Mouse (Mus musculus) gastrocnemius, adult 2 months (tissue): ENCODE results near the gene Cep131. TPM values are rescaled to one million over a fixed set of nuclear protein-coding genes. Genes with fewer than 3 reads are reported as not detected.

Source experiments
- DNase-seq: peaks from one replicate; pipeline ENCODE4 v3.0.0; 2022
- H3K27ac ChIP-seq: fragments of 200-600 bp; 2 replicates; pipeline ENCODE4 v1.8.1; 2022; ENCODE audit warnings: mild to moderate bottlenecking
- H3K4me3 ChIP-seq: fragments of 200-600 bp; 2 replicates; pipeline ENCODE4 v1.8.1; 2022; ENCODE audit warnings: mild to moderate bottlenecking, moderate library complexity
- CTCF ChIP-seq: fragments of 200-600 bp; IDR thresholded peaks from 2 replicates; pipeline ENCODE4 v1.8.1; 2022; ENCODE audit warnings: antibody characterized with exemption, mild to moderate bottlenecking, moderate library complexity
- intact Hi-C: fragments of 180-260 bp; cut with DNase I; formaldehyde crosslinking; loops from one replicate; pipeline ENCODE4 v1.15.1; 2025
- long read RNA-seq, 2 experiments: library from polyadenylated mRNA; stranded (forward); transcript quantifications; one replicate each; pipeline ENCODE4 v2.0.0; 2021
- total RNA-seq, 2 experiments: library from RNA; stranded (reverse); gene quantifications; 2 replicates each; pipeline ENCODE4 v1.2.3; 2021

The Cep131 gene
- 1 to 10 TPM; 5.3 to 9.5 TPM for total RNA-seq
- long read RNA-seq, experiment 1, transcript Cep131-201 (26 exons, 3,578 nt) = major isoform, 6 of 14 reads
- long read RNA-seq, experiment 1, partial matches to known transcripts = 4 of 14 reads
- long read RNA-seq, experiment 1, other reads (novel, unspliced or antisense) = 4 of 14 reads
- long read RNA-seq, experiment 2, transcript Cep131-201 (26 exons, 3,578 nt) = major isoform, 13 of 18 reads
- long read RNA-seq, experiment 2, partial matches to known transcripts = 4 of 18 reads
- long read RNA-seq, experiment 2, other reads (novel, unspliced or antisense) = 1 of 18 reads

GRCm38 (mm10) chr11:120086702-120087152, at the start of gene Cep131:
TSS of gene Cep131 (minus strand) at chr11:120086827.
- Histone ChIP-seq H3K4me3 (peak within 1 kb of the TSS; percentile 80), H3K27ac (peak within 1 kb of the TSS; percentile 95)
- no peak for TF ChIP-seq CTCF
- DNase-seq = peak; percentile 99
- intact Hi-C loops = no loop called here

- intact Hi-C loops = no loop called here
- peak; percentile 42 for DNase-seq
- no peak for TF ChIP-seq CTCF
- Histone ChIP-seq H3K27ac (peak overlapping the region; percentile 31; the same call in 1 of the 2 replicates), H3K4me3 (no peak overlapping the region)
Measured at GRCm38 (mm10) chr11:120136195-120136594, 49.6 kb upstream of the Cep131 start.

DNA sequence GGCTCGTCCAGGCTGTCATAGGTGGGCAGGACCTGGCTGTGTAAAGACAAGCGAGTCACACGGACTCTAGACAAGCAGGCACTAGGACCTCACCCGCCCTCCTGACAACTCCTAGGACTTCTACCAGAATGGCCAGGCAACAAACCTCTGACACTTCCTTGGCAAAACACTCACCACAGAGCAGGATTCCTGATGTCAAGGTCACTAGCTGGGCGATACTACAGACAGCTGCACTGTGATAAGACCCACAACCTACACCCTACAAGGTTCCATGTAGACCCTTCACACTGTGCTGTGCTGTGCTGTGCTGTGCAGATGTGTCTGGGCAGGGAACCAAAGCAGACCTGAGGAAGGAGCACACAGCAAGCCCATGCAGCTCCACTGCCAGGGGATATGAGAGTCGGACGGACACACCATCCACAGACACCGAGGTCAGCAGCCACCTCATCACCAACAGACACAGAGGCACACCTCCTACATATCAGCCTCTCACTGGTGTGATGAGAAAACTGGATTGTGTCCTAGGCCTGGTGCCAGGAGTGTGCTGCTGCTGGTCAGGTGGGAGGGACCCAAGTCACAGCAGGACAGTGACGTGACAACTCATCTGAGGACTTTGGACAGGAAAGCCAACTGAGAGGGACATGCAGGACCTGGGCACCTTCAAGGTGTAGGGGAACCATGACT, 48.4 kb upstream of the Cep131 start:
- no peak overlapping the region for H3K4me3 ChIP-seq
- intact Hi-C loops = no loop called here
- no peak for DNase-seq
- H3K27ac ChIP-seq = peak overlapping the region; percentile 31; the same call in 1 of the 2 replicates
- TF ChIP-seq CTCF = no peak

GRCm38 (mm10) chr11:120134148-120134547, 47.5 kb upstream of the Cep131 start:
- intact Hi-C loops = no loop called here
- Histone ChIP-seq H3K4me3 (no peak overlapping the region), H3K27ac (no peak overlapping the region)
- TF ChIP-seq CTCF = no peak
- DNase-seq = no peak

GRCm38 (mm10) chr11:120129281-120129680, 42.7 kb upstream of the Cep131 start:
- TF ChIP-seq CTCF = no peak
- H3K4me3 ChIP-seq = no peak overlapping the region
- H3K27ac ChIP-seq = no peak overlapping the region
- intact Hi-C loops = no loop called here
- DNase-seq = no peak

- no peak overlapping the region for H3K4me3 ChIP-seq
- no peak for DNase-seq
- no peak for TF ChIP-seq CTCF
- intact Hi-C loops = no loop called here
- no peak overlapping the region for H3K27ac ChIP-seq
Measured at GRCm38 (mm10) chr11:120126845-120127244, 40.2 kb upstream of the Cep131 start.

GRCm38 (mm10) chr11:120122126-120122525, 35.5 kb upstream of the Cep131 start:
- intact Hi-C loops = no loop called here
- peak overlapping the region; percentile 40 for H3K27ac ChIP-seq
- DNase-seq = peak; percentile 58
- H3K4me3 ChIP-seq = no peak overlapping the region
- no peak for TF ChIP-seq CTCF

DNA sequence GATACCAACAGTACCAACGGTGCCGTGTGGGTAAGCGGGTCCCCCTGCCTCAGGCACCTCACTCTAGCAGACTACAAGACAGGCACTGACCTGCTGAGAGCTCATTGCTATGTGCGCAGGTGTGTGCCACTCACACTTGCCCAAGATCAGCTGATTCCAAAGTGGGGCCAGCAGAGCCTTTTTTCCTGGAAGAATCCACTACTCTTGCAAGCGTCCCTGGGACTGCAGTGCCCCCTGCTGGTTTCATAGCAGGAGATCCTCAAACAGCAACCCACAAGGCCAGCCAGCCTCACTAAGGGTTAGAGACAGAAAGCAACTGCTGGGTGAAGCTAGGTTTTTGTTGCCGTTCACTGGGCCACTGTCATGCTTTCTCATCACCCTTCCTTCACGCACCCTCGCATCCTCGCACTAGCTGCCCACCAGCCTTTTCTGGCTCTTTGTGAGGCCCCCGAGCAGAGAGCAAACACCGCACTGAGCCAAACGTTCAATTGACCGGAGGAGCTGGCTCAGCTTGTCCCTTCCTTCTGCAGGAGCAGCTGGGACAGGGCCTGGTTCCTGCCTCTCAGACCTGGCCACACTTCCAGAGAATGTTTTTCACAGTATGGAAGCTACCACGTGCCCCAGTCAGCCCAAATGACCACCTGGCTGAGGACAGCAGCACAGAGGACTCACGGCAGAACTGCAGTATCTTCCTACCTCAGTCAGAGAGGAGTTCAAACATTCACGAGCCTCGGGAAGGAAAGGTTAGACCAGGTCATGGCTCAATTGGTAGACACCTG, 34.2 kb upstream of the Cep131 start:
- intact Hi-C loops = no loop called here
- Histone ChIP-seq H3K4me3 (no peak overlapping the region), H3K27ac (no peak overlapping the region)
- peak; percentile 72 for DNase-seq
- peak; percentile 79 for TF ChIP-seq CTCF

DNA sequence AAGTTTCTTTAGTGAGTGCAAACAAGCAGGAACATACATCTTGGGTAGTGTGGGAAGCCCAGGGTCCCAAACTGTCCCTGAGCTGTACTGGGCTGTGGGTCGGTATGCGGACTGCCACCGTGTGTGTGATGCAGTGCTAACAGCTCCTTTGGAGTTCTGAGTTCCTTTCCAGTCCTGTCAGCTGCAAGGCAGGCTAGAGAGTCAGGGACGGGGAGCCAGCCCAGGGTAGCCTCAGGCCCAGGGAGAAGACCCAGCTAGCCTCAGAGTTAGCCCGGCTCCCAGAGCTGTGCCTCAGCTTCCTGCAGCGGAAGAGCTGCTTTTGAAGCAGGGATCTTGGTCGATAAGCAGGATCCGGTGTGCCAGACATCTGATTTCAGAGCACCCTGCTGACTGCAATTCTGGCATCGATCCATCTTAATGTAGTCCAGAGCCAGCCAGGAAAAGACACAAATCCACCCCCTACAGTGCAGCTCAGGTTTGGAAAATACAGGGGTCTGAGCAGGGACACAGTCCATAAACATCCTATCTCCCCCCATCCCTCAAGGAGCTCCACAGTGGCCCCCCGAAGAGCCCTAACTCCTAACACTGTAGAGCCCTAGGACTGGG, 33.4 kb upstream of the Cep131 start:
- no peak for DNase-seq
- no peak for TF ChIP-seq CTCF
- intact Hi-C loops = no loop called here
- no peak overlapping the region for H3K27ac ChIP-seq
- H3K4me3 ChIP-seq = no peak overlapping the region

- no peak for TF ChIP-seq CTCF
- H3K27ac ChIP-seq = no peak overlapping the region
- H3K4me3 ChIP-seq = no peak overlapping the region
- intact Hi-C loops = no loop called here
- no peak for DNase-seq
Measured at GRCm38 (mm10) chr11:120119108-120119507, 32.5 kb upstream of the Cep131 start.

- Histone ChIP-seq H3K27ac (no peak overlapping the region), H3K4me3 (no peak overlapping the region)
- intact Hi-C loops = no loop called here
- DNase-seq = no peak
- no peak for TF ChIP-seq CTCF
Measured at GRCm38 (mm10) chr11:120117626-120118025, 31.0 kb upstream of the Cep131 start.

DNA sequence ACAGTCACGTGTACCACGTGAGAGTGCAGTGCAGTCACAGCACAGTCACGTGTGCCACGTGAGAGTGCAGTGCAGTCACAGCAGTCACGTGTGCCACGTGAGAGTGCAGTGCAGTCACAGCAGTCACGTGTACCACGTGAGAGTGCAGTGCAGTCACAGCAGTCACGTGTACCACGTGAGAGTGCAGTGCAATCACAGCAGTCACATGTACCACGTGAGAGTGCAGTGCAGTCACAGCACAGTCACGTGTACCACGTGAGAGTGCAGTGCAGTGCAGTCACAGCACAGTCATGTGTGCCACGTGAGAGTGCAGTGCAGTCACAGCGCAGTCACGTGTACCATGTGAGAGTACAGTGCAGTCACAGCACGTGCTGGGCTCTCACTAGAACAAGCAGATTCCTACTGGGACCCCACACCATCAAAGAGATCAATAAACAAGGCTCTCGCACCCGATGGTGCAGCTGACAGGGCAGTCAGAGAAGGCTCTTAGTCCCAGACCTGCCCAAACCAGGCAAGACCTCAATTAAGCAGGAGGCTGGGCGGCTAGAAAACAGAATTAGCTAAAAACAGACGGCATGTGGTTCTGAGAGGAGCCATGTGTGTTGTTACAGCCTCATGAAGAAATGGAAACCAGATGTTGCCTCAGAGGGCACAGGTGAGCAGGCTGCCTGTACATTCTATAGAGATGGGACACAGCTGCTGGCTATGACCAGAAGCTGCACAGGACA, 28.0 kb upstream of the Cep131 start:
- intact Hi-C loops = loop anchor here (5.0 kb wide), 1 partner anchor 148 kb away; no protein-coding TSS in a partner anchor
- Histone ChIP-seq H3K4me3 (no peak overlapping the region), H3K27ac (no peak overlapping the region)
- no peak for TF ChIP-seq CTCF
- DNase-seq = no peak
